Mouse (Mus musculus) CH12.LX (cell line): Measurements from ENCODE around the gene Rom1. TPM values are rescaled to one million over a fixed set of nuclear protein-coding genes. Genes with fewer than 3 reads are reported as not detected.
A peak's percentile ranks its signal among the peaks of the same experiment; 100 is the strongest.
"Not testable (repeated sequence)": the region's sequence is repeated elsewhere in the genome, so short reads cannot be mapped to it uniquely, and the experiment has no call there.

Experiments
- DNase-seq: peaks from one replicate; pipeline ENCODE4 v3.0.0-alpha.2; 2013; ENCODE audit errors: extremely low read depth
- H3K27ac ChIP-seq: 2 replicates; pipeline ENCODE4 v1.5.1; 2012; ENCODE audit warnings: low read depth, mild to moderate bottlenecking, control low read depth, moderate library complexity; ENCODE audit not compliant: insufficient read depth
- H3K27me3 ChIP-seq: replicated peaks from 2 replicates; pipeline ENCODE3; 2012; ENCODE audit warnings: inconsistent platforms
- H3K36me3 ChIP-seq, 2 experiments: replicated peaks in 1 of 2; 2 replicates each; pipeline versions ENCODE3 to v1.6.1; 2012; ENCODE audit warnings: inconsistent platforms in 1 of 2, low read length in 1 of 2, mild to moderate bottlenecking in 1 of 2, mixed read lengths in 1 of 2, moderate library complexity in 1 of 2; ENCODE audit not compliant: control insufficient read depth in 1 of 2, insufficient read depth in 1 of 2
- H3K4me1 ChIP-seq, 2 experiments: 2 replicates each; pipeline ENCODE4 v1.6.1; 2012; ENCODE audit warnings: inconsistent platforms in 1 of 2, moderate library complexity in 1 of 2; ENCODE audit not compliant: insufficient read depth in 2 of 2, control insufficient read depth in 1 of 2
- H3K4me2 ChIP-seq: 2 replicates; pipeline ENCODE4 v1.6.1; 2012; ENCODE audit warnings: low read depth, mild to moderate bottlenecking, control low read depth; ENCODE audit not compliant: poor library complexity, insufficient read depth, severe bottlenecking
- H3K4me3 ChIP-seq, 3 experiments: fragments of 150-350 bp in 1 of 3; sonication (generic) in 1 of 3; replicated peaks in 1 of 3; 2 replicates each; pipeline versions ENCODE3 to v1.5.1; 2011 to 2012; ENCODE audit warnings: low read depth in 2 of 3, low read length in 2 of 3, mild to moderate bottlenecking in 2 of 3, moderate library complexity in 2 of 3, control low read depth in 1 of 3, improper control_type of control experiment in 1 of 3, inconsistent platforms in 1 of 3, mixed read lengths in 1 of 3; ENCODE audit not compliant: poor library complexity in 1 of 3
- H3K79me2 ChIP-seq: replicated peaks from 2 replicates; pipeline ENCODE4 v1.6.1; 2012; ENCODE audit warnings: mild to moderate bottlenecking, moderate library complexity; ENCODE audit not compliant: control insufficient read depth, poor library complexity, insufficient read depth, severe bottlenecking; ENCODE audit errors: extremely low read depth
- H3K9ac ChIP-seq: 2 replicates; pipeline ENCODE4 v1.6.1; 2012; ENCODE audit warnings: low read depth, mild to moderate bottlenecking, control low read depth, moderate library complexity; ENCODE audit not compliant: insufficient read depth
- H3K9me3 ChIP-seq: replicated peaks from 2 replicates; pipeline ENCODE3; 2012; ENCODE audit warnings: low read length, inconsistent platforms, mixed read lengths
- BHLHE40 ChIP-seq: IDR thresholded peaks from 2 replicates; pipeline ENCODE4 v1.6.1; 2011; ENCODE audit warnings: mild to moderate bottlenecking, low read depth, low read length, improper control_type of control experiment
- CHD2 ChIP-seq: IDR thresholded peaks from 2 replicates; pipeline ENCODE4 v1.6.1; 2011; ENCODE audit warnings: low read length, improper control_type of control experiment
- CTCF ChIP-seq, 2 experiments: IDR thresholded peaks in 1 of 2; conservative IDR thresholded peaks in 1 of 2; 2 replicates each; pipeline ENCODE4 v1.5.1; 2011 to 2012; ENCODE audit warnings: low read depth in 2 of 2, low read length in 2 of 2, improper control_type of control experiment in 1 of 2, inconsistent platforms in 1 of 2, mild to moderate bottlenecking in 1 of 2, moderate library complexity in 1 of 2
- E2F4 ChIP-seq: IDR thresholded peaks from 2 replicates; pipeline ENCODE4 v1.6.1; 2011; ENCODE audit warnings: low read depth, low read length, improper control_type of control experiment; ENCODE audit not compliant: insufficient replicate concordance
- ETS1 ChIP-seq: conservative IDR thresholded peaks from 2 replicates; pipeline ENCODE4 v1.6.1; 2012; ENCODE audit warnings: low read depth, mild to moderate bottlenecking, inconsistent platforms, low read length, improper control_type of control experiment, moderate library complexity
- MAZ ChIP-seq: IDR thresholded peaks from 2 replicates; pipeline ENCODE4 v1.6.1; 2012; ENCODE audit warnings: low read depth, mild to moderate bottlenecking, inconsistent platforms, low read length, improper control_type of control experiment, moderate library complexity
- MXI1 ChIP-seq: IDR thresholded peaks from 2 replicates; pipeline ENCODE4 v1.6.1; 2011; ENCODE audit warnings: mild to moderate bottlenecking, low read depth, low read length, improper control_type of control experiment
- MYC ChIP-seq: IDR thresholded peaks from 2 replicates; pipeline ENCODE4 v1.6.1; 2011; ENCODE audit warnings: low read depth, mild to moderate bottlenecking, improper control_type of control experiment, low read length
- POLR2A ChIP-seq: IDR thresholded peaks from 2 replicates; pipeline ENCODE4 v1.6.1; 2011; ENCODE audit warnings: low read depth, mild to moderate bottlenecking, improper control_type of control experiment, low read length
- RAD21 ChIP-seq: IDR thresholded peaks from 2 replicates; pipeline ENCODE4 v1.6.1; 2011; ENCODE audit warnings: low read depth, mild to moderate bottlenecking, low read length, improper control_type of control experiment, moderate library complexity
- SMC3 ChIP-seq: IDR thresholded peaks from 2 replicates; pipeline ENCODE4 v1.6.1; 2011; ENCODE audit warnings: low read depth, low read length, improper control_type of control experiment
- ZNF384 ChIP-seq: IDR thresholded peaks from 2 replicates; pipeline ENCODE4 v1.6.1; 2012; ENCODE audit warnings: low read depth, low read length, improper control_type of control experiment, inconsistent platforms
- dilution Hi-C: fragments of 300-500 bp; cut with MboI; formaldehyde crosslinking; loops from 2 replicates; pipeline ENCODE4 v1.14.3; 2020; ENCODE audit warnings: low sequenced_read_pairs; ENCODE audit not compliant: extremely low pct_unique_long_range_greater_than_20kb, extremely low pct_ligation_motif_present
- in situ Hi-C: fragments of 300-500 bp; cut with MboI; formaldehyde crosslinking; loops from 3 replicates; pipeline ENCODE4 v1.14.3; 2019; ENCODE audit warnings: low sequenced_read_pairs, low pct_ligation_motif_present, low pct_unique_long_range_greater_than_20kb, mixed read lengths
- polyA plus RNA-seq: library from polyadenylated mRNA; unstranded; fragments of >175 nt; gene quantifications from 2 replicates; pipeline ENCODE4 v1.2.1, GENCODE M21; 2012; ENCODE audit warnings: low read depth; ENCODE audit not compliant: insufficient read length
- total RNA-seq, 2 experiments: library from RNA; depleted of rRNA; stranded (reverse); fragments of 300-350 nt in 1 of 2; fragments of >200 nt in 1 of 2; gene quantifications; 2 replicates each; pipeline ENCODE4 v1.2.3; 2012 to 2014

Gene Rom1
- total and polyA plus RNA-seq, 3 experiments = 4.2 to 5.6 (median 4.8) TPM

- dilution Hi-C loops = no loop called here
- peak in 1 of 2 experiments; percentile 20; a peak in 1 of 4 replicates for TF ChIP-seq CTCF (conservative IDR thresholded peaks at IDR 0.05 in 1 of 2, IDR thresholded peaks at IDR 0.05 in 1 of 2; ENCODE audit: low read depth in 2 of 2, low read length in 2 of 2)
- peak; percentile 14; the same call in 1 of the 2 replicates for TF ChIP-seq SMC3
- no peak for TF ChIP-seq E2F4
- TF ChIP-seq MAZ = no peak
- TF ChIP-seq ETS1 = no peak
- no peak for TF ChIP-seq BHLHE40
- TF ChIP-seq ZNF384 = no peak
- TF ChIP-seq POLR2A = no peak
Measured at GRCm38 (mm10) chr19:8974638-8975037, 45.5 kb upstream of the Rom1 start.

GRCm38 (mm10) chr19:8972491-8972890 lies 43.3 kb upstream of the Rom1 start:
- H3K9me3 ChIP-seq, H3K27ac ChIP-seq, H3K9ac ChIP-seq, H3K4me3 ChIP-seq, H3K4me2 ChIP-seq, dilution Hi-C loops, in situ Hi-C loops, H3K27me3 ChIP-seq, DNase-seq: not testable (repeated sequence)
- Histone ChIP-seq H3K36me3 (peaks cover 77 to 93% of the 10 kb centered on the region in 2 experiments), H3K79me2 (peaks cover 70% of the 10 kb centered on the region), H3K4me1 (peaks cover 6 to 83% of the 10 kb centered on the region in 2 experiments; a peak in 3 of 4 replicates)

More at GRCm38 (mm10) chr19:8974638-8975037, 45.5 kb upstream of the Rom1 start:
- H3K27me3 ChIP-seq = no peaks in the 10 kb centered on the region
- no peak for DNase-seq
- no peak overlapping the region for H3K27ac ChIP-seq
- H3K36me3 ChIP-seq = peaks cover 87 to 98% of the 10 kb centered on the region in 2 experiments
- in situ Hi-C loops = no loop called here
- H3K9me3 ChIP-seq = no peaks in the 10 kb centered on the region
- H3K4me1 ChIP-seq = peaks cover 3 to 90% of the 10 kb centered on the region in 2 experiments; a peak in 3 of 4 replicates
- H3K4me2 ChIP-seq = no peak overlapping the region
- H3K9ac ChIP-seq = no peak overlapping the region
- H3K79me2 ChIP-seq = peaks cover 48% of the 10 kb centered on the region
- no peak overlapping the region for H3K4me3 ChIP-seq

- Histone ChIP-seq H3K79me2 (peaks cover 61% of the 10 kb centered on the region), H3K9ac (peak overlapping the region; percentile 98), H3K27ac (peak overlapping the region; percentile 15; the same call in 1 of the 2 replicates), H3K4me3 (peak overlapping the region; percentile 76 to 99 (median 94)), H3K4me1 (peaks cover 10 to 58% of the 10 kb centered on the region in 2 experiments), H3K27me3 (no peaks in the 10 kb centered on the region), H3K4me2 (peak overlapping the region; percentile 91), H3K9me3 (no peaks in the 10 kb centered on the region), H3K36me3 (peaks cover 67 to 82% of the 10 kb centered on the region in 2 experiments)
- in situ Hi-C loops (no loop called here), dilution Hi-C loops (no loop called here)
- no peak for DNase-seq
- TF ChIP-seq MYC (peak; percentile 66; the same call in 1 of the 2 replicates), CHD2 (no peak), RAD21 (no peak), MXI1 (peak; percentile 18; the same call in 1 of the 2 replicates)
Measured at GRCm38 (mm10) chr19:8967893-8968292, 38.7 kb upstream of the Rom1 start.
